Mouse (Mus musculus) liver, adult 2 months (tissue): Measurements from ENCODE around the gene Eps8.

Experiments used
- CTCF ChIP-seq: fragments of 200-500 bp; IDR thresholded peaks from 2 replicates; pipeline ENCODE4 v1.5.1; 2011; ENCODE audit warnings: low read depth, low read length, control low read depth
- POLR2A ChIP-seq: fragments of 200-500 bp; IDR thresholded peaks from 2 replicates; pipeline ENCODE4 v1.6.1; 2011; ENCODE audit warnings: low read length, control low read depth; ENCODE audit not compliant: insufficient read depth; ENCODE audit errors: extremely low read depth

- TF ChIP-seq CTCF (no peak), POLR2A (no peak)
Observed at GRCm38 (mm10) chr6:137491659-137492058, 163.0 kb downstream of the Eps8 start.
